Mouse (Mus musculus) thymus, adult 2 months (tissue): ENCODE results near the gene Csmd2.

Source experiments
- CTCF ChIP-seq: fragments of 200-500 bp; IDR thresholded peaks from 2 replicates; pipeline ENCODE4 v1.5.1; 2012; ENCODE audit warnings: mild to moderate bottlenecking, control low read depth, low read length, moderate library complexity, borderline replicate concordance; ENCODE audit not compliant: control insufficient read depth, poor library complexity, insufficient read depth; ENCODE audit errors: extremely low read depth
- POLR2A ChIP-seq: fragments of 200-500 bp; IDR thresholded peaks from 2 replicates; pipeline ENCODE4 v1.6.1; 2012; ENCODE audit warnings: mild to moderate bottlenecking, low read length, control low read depth, moderate library complexity; ENCODE audit not compliant: control insufficient read depth, poor library complexity, insufficient read depth; ENCODE audit errors: extremely low read depth

DNA sequence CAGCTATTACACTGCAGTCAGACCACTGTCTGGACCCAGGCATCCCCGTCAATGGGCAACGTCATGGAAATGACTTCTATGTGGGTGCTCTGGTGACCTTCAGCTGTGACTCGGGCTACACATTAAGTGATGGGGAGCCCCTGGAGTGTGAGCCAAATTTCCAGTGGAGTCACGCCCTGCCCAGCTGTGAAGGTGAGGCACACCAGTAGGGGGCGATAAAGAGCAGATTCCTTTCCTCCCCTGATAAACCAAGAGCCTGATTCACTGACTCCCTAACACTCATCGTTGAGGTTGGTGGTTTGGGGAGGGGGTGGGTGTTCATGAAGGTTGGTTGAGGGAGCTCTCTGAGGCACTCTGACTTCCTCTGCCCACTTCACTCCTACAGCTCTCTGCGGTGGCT, 396.1 kb downstream of the Csmd2 start:
- no peak; the same call in 1 of the 2 replicates for TF ChIP-seq CTCF
- TF ChIP-seq POLR2A = no peak
